Mouse (Mus musculus) urinary bladder, postnatal 25 days (tissue): ENCODE results near the gene Olfr1037.
"Not testable (repeated sequence)": the region's sequence is repeated elsewhere in the genome, so short reads cannot be mapped to it uniquely, and the experiment has no call there.

Source experiments
- DNase-seq: peaks from one replicate; pipeline ENCODE4 v3.0.0; 2022; ENCODE audit warnings: low spot score

The Olfr1037 gene

DNA sequence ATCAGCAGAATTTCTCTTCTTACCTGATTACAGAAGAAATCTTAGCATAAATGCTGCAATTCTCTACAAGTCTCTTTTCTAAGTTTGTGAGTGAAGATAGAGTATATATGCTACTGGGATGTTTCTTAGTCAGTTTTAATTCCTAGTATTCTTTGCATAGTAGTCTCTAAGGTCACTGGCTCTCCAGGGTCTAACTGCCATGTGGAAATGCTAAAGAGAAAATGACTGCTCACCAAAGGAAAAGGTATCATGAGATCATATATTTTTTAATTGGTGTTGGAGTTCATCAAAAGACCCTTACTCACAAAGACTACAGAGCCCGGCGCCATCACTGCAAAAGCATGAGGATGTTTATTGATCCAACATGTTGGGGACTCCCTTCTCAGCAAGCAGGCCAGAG, at the start of gene Olfr1037:
Gene Olfr1037, minus strand, starts transcription at position 101 of the 400 bp plus-strand sequence.
- no peak for DNase-seq

DNA sequence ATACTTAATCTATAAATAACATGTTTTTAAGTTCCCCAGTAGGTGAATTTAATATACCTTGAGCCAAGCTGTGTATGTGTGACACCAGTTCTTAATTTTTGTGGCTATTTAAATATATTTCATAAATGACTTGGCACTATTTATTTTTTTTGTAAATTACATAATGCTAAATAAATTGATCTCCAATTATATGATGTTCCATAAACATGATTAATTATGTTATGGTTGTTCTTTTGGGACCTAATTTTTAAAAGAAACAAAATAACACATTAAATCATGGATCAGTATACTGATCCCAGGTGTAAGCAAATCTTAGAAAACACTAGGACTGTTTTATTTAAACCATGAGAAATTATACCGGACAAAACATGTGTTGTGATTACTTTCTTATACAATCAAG, 48.6 kb upstream of the Olfr1037 start, which contains the start of gene Olfr1039:
Gene Olfr1039, minus strand, starts transcription at position 101 of the 400 bp plus-strand sequence.
- no peak for DNase-seq

DNA sequence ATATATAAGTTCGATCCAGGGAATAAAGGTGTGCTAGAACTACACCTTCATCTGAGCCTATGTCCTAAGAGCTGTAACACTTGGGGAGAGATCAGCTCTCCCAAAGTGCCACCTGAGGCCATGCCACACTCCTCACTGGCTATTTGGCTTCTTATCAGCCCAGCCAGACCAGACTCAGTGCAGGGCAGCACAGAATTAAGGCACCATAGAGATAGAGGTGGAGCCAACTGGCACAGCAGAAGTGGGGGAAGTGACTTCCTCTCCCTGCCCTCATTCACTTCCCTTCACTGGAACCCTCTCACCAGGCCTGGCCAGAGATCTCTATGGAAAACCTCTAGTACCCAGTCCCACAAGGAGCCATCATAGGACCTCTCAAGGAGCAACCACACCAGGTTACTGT, 6.7 kb downstream of the Olfr1037 start:
- DNase-seq, result not testable (repeated sequence)

DNA sequence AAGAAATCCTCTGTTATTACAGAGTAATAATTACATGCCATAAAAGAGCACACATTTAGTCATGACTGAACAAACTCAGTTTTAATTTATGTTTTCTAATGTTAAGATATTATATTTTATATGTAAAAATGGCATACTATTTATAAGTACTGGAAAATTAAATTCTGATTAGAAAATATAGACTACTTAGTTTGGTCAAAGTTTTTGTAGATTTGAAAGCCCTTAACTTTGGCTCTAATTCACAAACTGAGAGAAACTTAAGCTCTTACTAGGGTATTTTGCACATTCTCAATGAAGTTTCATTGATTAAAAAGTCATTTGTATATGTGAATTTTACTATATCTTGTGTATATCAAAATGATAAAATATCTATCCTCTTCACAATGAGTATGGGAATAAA, 13.5 kb downstream of the Olfr1037 start, which contains the start of gene Olfr1036:
Gene Olfr1036, plus strand, starts transcription at position 301 of the 400 bp plus-strand sequence.
- DNase-seq, result not testable (repeated sequence)

DNA sequence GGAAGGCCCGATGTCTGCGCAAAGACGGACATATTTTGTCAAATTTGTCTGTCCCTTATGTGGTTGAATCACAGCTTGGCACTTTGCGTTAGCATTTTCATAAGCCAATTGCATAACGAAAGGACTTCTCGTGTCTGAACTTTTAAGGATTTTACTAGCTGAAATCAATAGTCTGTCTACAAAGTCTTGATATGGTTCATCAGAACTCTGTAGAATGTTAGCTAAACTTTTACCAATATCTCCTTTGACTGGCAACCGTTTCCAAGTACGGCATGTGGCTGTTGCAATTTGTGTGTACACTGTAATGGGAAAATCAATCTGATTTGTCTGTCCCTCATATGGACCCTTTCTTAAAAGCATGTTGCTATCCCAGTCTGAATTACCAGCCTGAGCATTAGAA, 17.0 kb downstream of the Olfr1037 start:
- DNase-seq, result no peak

DNA sequence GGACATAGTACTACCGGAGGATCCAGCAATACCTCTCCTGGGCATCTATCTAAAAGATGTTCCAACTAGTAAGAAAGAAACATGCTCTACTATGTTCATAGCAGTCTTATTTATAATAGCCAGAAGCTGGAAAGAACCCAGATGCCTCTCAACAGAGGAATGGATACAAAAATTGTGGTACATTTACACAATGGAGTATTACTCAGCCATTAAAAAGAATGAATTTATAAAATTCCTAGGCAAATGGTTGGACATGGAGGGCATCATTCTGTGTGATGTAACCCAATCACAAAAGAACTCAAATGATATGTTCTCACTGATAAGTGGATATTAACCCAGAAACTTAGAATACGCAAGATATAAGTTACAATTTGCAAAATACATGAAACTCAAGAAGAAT, 23.4 kb downstream of the Olfr1037 start:
- not testable (repeated sequence) for DNase-seq

DNA sequence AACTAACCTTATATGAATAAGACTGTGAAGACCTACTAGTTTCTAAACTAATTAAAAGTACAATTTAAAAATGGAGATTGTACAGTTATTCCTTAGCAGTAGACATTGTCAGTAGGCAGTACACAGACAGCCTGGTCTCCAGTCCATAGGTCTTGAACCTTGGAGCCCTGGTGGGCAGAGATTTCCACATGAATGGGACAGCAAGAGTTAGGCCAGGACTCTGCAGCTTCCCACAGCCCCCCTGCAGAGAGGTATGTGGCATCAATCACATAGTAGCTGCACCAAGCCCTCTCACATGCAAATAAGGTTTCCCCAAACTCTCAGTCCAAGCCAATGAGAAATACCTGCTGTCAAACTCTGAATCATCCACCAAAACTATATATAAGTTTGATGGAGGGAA, 36.4 kb downstream of the Olfr1037 start:
- DNase-seq, result not testable (repeated sequence)

DNA sequence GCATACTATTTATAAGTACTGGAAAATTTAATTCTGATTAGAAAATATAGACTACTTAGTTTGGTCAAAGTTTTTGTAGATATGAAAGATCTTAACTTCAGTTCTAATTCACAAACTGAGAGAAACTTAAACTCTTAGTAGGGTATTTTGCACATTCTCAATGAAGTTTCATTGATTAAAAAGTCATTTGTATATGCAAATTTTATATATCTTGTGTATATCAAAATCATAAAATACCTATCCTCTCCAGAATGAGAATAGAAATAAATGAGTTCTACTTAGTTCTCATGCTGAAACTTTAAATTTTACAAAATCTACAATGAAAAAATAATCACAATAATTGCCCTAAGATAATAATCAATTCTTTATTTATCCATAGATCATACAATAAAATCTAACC, 41.6 kb downstream of the Olfr1037 start, which contains the start of gene Olfr1034:
Gene Olfr1034, plus strand, starts transcription at position 301 of the 400 bp plus-strand sequence.
- DNase-seq, result no peak
